Mouse (Mus musculus): ENCODE measurements around the gene Tnxb. TPM values are rescaled to one million over a fixed set of nuclear protein-coding genes. Genes with fewer than 3 reads are reported as not detected.
A peak's percentile ranks its signal among the peaks of the same experiment; 100 is the strongest.

Gene Tnxb
- polyA plus RNA-seq, 1 experiment from 2014 or later = 0.04 TPM

DNA sequence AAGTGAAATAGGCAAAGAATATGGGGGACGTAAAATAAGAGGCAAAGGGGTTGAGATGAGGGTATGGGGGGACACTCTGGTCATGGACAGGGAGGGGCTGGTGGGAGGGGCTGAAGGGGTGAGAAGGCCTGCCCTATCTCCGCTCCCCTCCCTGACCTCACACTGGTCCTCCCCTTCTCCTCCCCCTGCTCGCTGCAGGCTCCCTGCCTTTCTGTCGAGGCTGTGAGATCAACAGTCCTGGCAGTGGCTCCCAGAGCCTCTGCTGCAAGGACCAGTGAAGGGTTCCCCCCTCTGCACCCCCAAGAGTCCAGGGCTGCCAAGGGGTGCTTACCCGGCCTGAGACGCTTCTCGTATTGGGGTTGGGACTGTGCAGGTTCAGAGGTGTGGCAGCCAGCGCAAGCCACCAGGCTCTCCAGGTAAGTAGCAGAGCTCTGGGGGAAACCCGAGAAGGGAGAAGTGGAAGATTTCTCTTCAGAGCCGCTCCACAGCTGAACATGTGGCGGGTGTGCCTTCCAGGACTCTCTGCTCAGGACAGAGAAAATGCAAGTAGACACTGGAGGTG, 10.0 kb upstream of the Tnxb start:
- no peaks in the 10 kb centered on the region for H3K36me3 ChIP-seq (ENCODE audit: control insufficient read depth, insufficient read depth, low read length)
- no peak overlapping the region for H3K9ac ChIP-seq (ENCODE audit: low read length)
- no peak overlapping the region for H3K27ac ChIP-seq (ENCODE audit: low read depth, low read length)
- no peak overlapping the region for H3K4me3 ChIP-seq (ENCODE audit: low read depth, low read length)
- H3K4me1 ChIP-seq (ENCODE audit: control insufficient read depth, insufficient read depth, low read length) = no peaks in the 10 kb centered on the region; the same call in 1 of the 2 replicates
- no peaks in the 10 kb centered on the region for H3K9me3 ChIP-seq (replicated peaks; ENCODE audit: control insufficient read depth, low read length)
- DNase-seq (ENCODE audit: low spot score) (no peak), ATAC-seq (no peak)
- no peak overlapping the region for H3K4me2 ChIP-seq (ENCODE audit: low read length)
- peaks cover 19% of the 10 kb centered on the region; the same call in 1 of the 2 replicates for H3K27me3 ChIP-seq (replicated peaks; ENCODE audit: control insufficient read depth, insufficient read depth, low read length)
- WGBS = 39% methylated on average over 11 of the region's 11 CpGs

DNA sequence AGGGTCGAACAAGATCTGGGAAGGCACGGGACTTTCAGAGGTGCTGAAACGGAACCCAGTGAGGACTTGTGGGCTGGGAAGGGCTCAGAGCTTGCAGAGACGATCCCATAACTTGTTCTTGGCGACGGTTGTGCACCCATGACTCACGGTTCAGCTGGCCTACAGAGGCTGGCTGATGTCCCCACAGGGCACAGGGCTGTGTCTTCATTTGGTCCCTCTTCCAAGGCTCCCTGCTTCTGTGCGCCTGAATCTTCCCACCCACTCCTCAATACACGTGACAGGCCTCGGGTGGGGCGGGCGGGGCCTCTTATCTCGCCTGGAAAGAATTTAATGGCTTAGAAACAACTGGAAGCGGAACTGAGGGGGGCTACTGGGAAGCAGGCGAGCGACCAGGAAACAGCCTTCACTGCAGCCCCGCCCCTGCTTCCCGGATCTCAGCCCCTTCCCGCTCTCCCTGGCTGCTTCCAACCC, 9.2 kb upstream of the Tnxb start:
- ATAC-seq = no peak
- Histone ChIP-seq H3K4me2 (ENCODE audit: low read length) (no peak overlapping the region; the same call in none of the 2 replicates), H3K4me1 (ENCODE audit: control insufficient read depth, insufficient read depth, low read length) (no peaks in the 10 kb centered on the region; the same call in 1 of the 2 replicates), H3K27me3 (replicated peaks; ENCODE audit: control insufficient read depth, insufficient read depth, low read length) (peaks cover 19% of the 10 kb centered on the region; the same call in 1 of the 2 replicates), H3K9me3 (replicated peaks; ENCODE audit: control insufficient read depth, low read length) (no peaks in the 10 kb centered on the region), H3K9ac (ENCODE audit: low read length) (no peak overlapping the region), H3K4me3 (ENCODE audit: low read depth, low read length) (no peak overlapping the region; the same call in 1 of the 2 replicates), H3K36me3 (ENCODE audit: control insufficient read depth, insufficient read depth, low read length) (no peaks in the 10 kb centered on the region), H3K27ac (ENCODE audit: low read depth, low read length) (no peak overlapping the region)
- 9% methylated on average over 19 of the region's 19 CpGs for WGBS
- DNase-seq (ENCODE audit: low spot score) = no peak

DNA sequence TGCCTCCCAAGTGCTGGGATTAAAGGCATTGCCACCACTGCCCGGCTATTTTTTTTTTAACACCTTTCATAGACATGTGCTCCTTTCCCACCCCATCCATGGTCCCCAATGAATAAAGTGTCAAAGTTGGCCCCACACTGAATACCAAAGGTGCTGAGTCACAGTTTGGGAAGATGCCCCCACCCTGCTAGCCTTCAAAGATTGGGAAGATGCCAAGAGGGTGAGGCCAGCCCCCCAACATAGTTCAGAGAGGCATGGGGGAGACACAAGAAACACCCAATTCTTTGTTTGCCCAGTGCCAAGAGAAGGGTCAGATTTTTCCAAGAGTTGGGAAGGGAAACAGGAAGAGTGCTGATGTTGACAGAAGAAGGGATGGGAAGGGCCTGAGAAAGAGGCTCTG, 7.9 kb upstream of the Tnxb start:
- Histone ChIP-seq H3K27ac (ENCODE audit: low read depth, low read length) (no peak overlapping the region), H3K27me3 (replicated peaks; ENCODE audit: control insufficient read depth, insufficient read depth, low read length) (peaks cover 19% of the 10 kb centered on the region; the same call in 1 of the 2 replicates), H3K4me1 (ENCODE audit: control insufficient read depth, insufficient read depth, low read length) (no peaks in the 10 kb centered on the region; the same call in 1 of the 2 replicates), H3K4me2 (ENCODE audit: low read length) (no peak overlapping the region), H3K36me3 (ENCODE audit: control insufficient read depth, insufficient read depth, low read length) (no peaks in the 10 kb centered on the region), H3K4me3 (ENCODE audit: low read depth, low read length) (no peak overlapping the region), H3K9ac (ENCODE audit: low read length) (no peak overlapping the region), H3K9me3 (replicated peaks; ENCODE audit: control insufficient read depth, low read length) (no peaks in the 10 kb centered on the region)
- 82% methylated on average over 1 of the region's 1 CpGs for WGBS
- DNase-seq (ENCODE audit: low spot score) = no peak
- ATAC-seq = no peak

DNA sequence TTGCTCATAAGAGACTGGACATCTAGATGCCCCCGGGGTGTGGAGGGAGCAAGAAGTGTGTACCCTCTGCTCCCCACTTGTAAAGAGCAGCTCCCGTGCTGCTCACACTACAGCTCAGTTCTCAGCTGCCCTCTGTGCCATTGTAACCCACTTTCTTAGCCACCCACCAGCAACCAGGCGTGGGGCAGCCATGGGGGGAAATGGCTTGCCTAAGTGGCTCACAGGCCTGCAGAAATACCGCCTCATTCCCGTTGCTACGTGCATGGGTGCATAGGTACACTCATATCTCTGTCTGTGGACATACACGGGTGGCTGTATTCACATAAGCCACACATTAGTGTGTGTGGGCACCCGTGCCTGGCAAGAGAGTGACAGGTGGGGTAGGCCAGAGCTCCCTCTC, 7.4 kb upstream of the Tnxb start:
- Histone ChIP-seq H3K27me3 (replicated peaks; ENCODE audit: control insufficient read depth, insufficient read depth, low read length) (peaks cover 19% of the 10 kb centered on the region; the same call in 1 of the 2 replicates), H3K4me2 (ENCODE audit: low read length) (no peak overlapping the region), H3K9ac (ENCODE audit: low read length) (no peak overlapping the region), H3K27ac (ENCODE audit: low read depth, low read length) (no peak overlapping the region), H3K36me3 (ENCODE audit: control insufficient read depth, insufficient read depth, low read length) (no peaks in the 10 kb centered on the region), H3K4me3 (ENCODE audit: low read depth, low read length) (no peak overlapping the region), H3K4me1 (ENCODE audit: control insufficient read depth, insufficient read depth, low read length) (no peaks in the 10 kb centered on the region; the same call in 1 of the 2 replicates), H3K9me3 (replicated peaks; ENCODE audit: control insufficient read depth, low read length) (no peaks in the 10 kb centered on the region)
- 84% methylated on average over 8 of the region's 8 CpGs for WGBS
- DNase-seq (ENCODE audit: low spot score) (no peak), ATAC-seq (no peak)

DNA sequence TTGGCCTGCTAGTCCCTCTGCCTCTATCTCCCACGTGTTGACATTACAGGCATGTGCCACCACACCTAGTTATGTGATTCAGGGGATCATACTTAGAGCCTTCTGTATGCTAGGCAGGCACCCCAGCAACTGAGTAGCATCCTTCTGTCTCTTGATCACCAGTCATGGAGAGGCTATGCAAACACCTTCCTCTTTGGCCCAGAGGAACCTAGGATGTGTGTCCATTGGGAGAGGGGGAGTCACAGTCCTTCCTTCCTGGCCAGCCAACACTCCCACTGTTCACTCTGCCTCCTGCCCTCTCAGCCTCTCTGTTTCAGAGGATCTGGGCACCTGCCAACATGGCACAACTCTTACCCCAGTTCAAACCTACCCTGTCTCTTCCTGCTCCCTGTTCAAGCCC, 6.8 kb upstream of the Tnxb start:
- H3K4me3 ChIP-seq (ENCODE audit: low read depth, low read length) = no peak overlapping the region
- WGBS = 32% methylated on average over 1 of the region's 1 CpGs
- no peak overlapping the region for H3K9ac ChIP-seq (ENCODE audit: low read length)
- no peak overlapping the region for H3K4me2 ChIP-seq (ENCODE audit: low read length)
- no peaks in the 10 kb centered on the region; the same call in 1 of the 2 replicates for H3K4me1 ChIP-seq (ENCODE audit: control insufficient read depth, insufficient read depth, low read length)
- ATAC-seq = no peak
- no peaks in the 10 kb centered on the region for H3K9me3 ChIP-seq (replicated peaks; ENCODE audit: control insufficient read depth, low read length)
- H3K27me3 ChIP-seq (replicated peaks; ENCODE audit: control insufficient read depth, insufficient read depth, low read length) = peaks cover 19% of the 10 kb centered on the region; the same call in 1 of the 2 replicates
- H3K36me3 ChIP-seq (ENCODE audit: control insufficient read depth, insufficient read depth, low read length) = no peaks in the 10 kb centered on the region
- DNase-seq (ENCODE audit: low spot score) = no peak
- no peak overlapping the region for H3K27ac ChIP-seq (ENCODE audit: low read depth, low read length)

DNA sequence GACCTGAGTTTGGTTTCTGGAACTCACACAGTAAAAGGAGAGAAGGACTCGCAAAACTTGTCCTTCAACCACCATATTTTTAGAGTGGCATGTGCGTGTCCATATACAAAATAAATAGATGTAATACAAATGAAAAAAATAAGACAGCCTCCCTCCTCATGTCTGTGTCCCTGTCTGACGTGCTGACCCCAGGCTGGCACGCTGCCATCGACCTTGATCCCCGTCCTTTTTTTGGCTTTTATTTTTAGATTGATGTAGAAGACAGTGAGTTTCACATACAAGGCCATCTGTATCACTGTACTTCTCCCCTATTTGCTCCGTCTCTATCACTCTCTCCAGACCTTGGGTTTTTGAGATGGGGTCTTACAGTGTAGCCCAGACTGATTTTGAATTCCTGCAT, 5.9 kb upstream of the Tnxb start:
- ATAC-seq (no peak), DNase-seq (ENCODE audit: low spot score) (no peak)
- Histone ChIP-seq H3K9me3 (replicated peaks; ENCODE audit: control insufficient read depth, low read length) (no peaks in the 10 kb centered on the region), H3K4me2 (ENCODE audit: low read length) (no peak overlapping the region), H3K36me3 (ENCODE audit: control insufficient read depth, insufficient read depth, low read length) (no peaks in the 10 kb centered on the region), H3K4me3 (ENCODE audit: low read depth, low read length) (no peak overlapping the region), H3K27me3 (replicated peaks; ENCODE audit: control insufficient read depth, insufficient read depth, low read length) (peaks cover 14% of the 10 kb centered on the region; the same call in 1 of the 2 replicates), H3K27ac (ENCODE audit: low read depth, low read length) (no peak overlapping the region), H3K9ac (ENCODE audit: low read length) (no peak overlapping the region), H3K4me1 (ENCODE audit: control insufficient read depth, insufficient read depth, low read length) (no peaks in the 10 kb centered on the region; the same call in 1 of the 2 replicates)
- 81% methylated on average over 7 of the region's 7 CpGs for WGBS

DNA sequence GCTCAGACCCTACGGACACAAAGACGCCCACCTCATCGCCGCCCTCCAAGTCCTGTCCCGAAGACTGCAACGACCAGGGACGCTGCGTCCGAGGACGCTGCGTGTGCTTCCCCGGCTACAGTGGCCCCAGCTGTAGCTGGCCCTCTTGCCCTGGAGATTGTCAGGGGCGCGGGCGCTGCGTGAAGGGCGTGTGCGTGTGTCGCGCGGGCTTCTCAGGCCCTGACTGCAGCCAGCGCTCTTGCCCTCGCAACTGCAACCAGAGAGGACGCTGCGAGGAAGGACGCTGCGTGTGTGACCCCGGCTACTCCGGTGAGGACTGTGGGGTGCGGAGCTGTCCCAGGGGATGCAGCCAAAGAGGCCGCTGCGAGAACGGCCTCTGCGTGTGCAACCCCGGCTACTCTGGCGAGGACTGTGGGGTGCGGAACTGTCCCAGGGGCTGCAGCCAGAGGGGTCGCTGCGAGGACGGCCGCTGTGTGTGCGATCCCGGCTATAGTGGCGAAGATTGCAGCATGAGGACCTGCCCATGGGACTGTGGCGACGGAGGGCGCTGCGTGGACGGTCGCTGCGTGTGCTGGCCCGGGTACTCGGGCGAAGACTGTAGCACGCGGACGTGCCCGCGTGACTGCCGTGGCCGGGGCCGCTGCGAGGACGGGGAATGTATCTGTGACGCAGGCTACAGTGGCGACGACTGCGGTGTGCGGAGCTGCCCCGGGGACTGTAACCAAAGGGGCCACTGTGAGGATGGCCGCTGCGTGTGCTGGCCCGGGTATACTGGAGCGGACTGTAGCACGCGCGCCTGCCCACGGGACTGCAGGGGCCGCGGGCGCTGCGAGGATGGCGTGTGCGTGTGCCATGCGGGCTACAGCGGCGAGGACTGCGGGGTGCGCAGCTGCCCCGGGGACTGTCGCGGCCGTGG, 1.1 kb downstream of the Tnxb start:
- Histone ChIP-seq H3K9me3 (replicated peaks; ENCODE audit: control insufficient read depth, low read length) (no peaks in the 10 kb centered on the region), H3K4me1 (ENCODE audit: control insufficient read depth, insufficient read depth, low read length) (0 out of 2 replicates have a peak, but pooled peaks cover 2% of the 10 kb centered on the region), H3K27ac (ENCODE audit: low read depth, low read length) (no peak overlapping the region), H3K27me3 (replicated peaks; ENCODE audit: control insufficient read depth, insufficient read depth, low read length) (peaks cover 42% of the 10 kb centered on the region), H3K4me3 (ENCODE audit: low read depth, low read length) (peak overlapping the region; percentile 28), H3K36me3 (ENCODE audit: control insufficient read depth, insufficient read depth, low read length) (no peaks in the 10 kb centered on the region), H3K4me2 (ENCODE audit: low read length) (peak overlapping the region; percentile 54), H3K9ac (ENCODE audit: low read length) (peak overlapping the region; percentile 45)
- peak; percentile 42; the same call in 1 of the 2 replicates for ATAC-seq
- no peak for DNase-seq (ENCODE audit: low spot score)
- 12% methylated on average over 93 of the region's 93 CpGs for WGBS

DNA sequence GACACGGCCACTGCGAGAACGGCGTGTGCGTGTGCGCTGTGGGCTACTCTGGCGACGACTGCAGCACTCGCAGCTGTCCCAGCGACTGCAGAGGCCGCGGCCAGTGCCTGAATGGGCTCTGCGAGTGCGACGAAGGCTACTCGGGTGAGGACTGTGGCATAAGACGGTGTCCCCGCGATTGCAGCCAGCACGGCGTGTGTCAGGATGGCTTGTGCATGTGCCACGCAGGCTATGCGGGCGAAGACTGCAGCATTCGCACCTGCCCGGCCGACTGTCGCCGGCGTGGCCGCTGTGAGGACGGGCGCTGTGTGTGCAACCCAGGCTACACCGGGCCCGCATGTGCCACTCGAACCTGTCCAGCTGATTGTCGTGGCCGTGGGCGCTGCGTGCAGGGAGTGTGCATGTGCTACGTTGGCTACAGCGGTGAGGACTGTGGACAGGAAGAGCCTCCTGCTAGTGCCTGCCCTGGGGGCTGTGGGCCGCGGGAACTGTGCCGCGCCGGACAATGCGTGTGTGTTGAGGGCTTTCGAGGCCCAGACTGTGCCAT, 2.0 kb downstream of the Tnxb start:
- Histone ChIP-seq H3K27ac (ENCODE audit: low read depth, low read length) (no peak overlapping the region), H3K4me3 (ENCODE audit: low read depth, low read length) (peak overlapping the region; percentile 28), H3K4me2 (ENCODE audit: low read length) (peak overlapping the region; percentile 54), H3K9ac (ENCODE audit: low read length) (peak overlapping the region; percentile 45), H3K4me1 (ENCODE audit: control insufficient read depth, insufficient read depth, low read length) (0 out of 2 replicates have a peak, but pooled peaks cover 2% of the 10 kb centered on the region), H3K9me3 (replicated peaks; ENCODE audit: control insufficient read depth, low read length) (no peaks in the 10 kb centered on the region), H3K27me3 (replicated peaks; ENCODE audit: control insufficient read depth, insufficient read depth, low read length) (peaks cover 42% of the 10 kb centered on the region), H3K36me3 (ENCODE audit: control insufficient read depth, insufficient read depth, low read length) (no peaks in the 10 kb centered on the region)
- ATAC-seq (no peak), DNase-seq (ENCODE audit: low spot score) (no peak)
- WGBS = 35% methylated on average over 49 of the region's 49 CpGs
